Mouse (Mus musculus): ENCODE measurements around the gene Cpn1. TPM values are rescaled to one million over a fixed set of nuclear protein-coding genes. Genes with fewer than 3 reads are reported as not detected.
A peak's percentile ranks its signal among the peaks of the same experiment; 100 is the strongest.
"Not testable (repeated sequence)": the region's sequence is repeated elsewhere in the genome, so short reads cannot be mapped to it uniquely, and the experiment has no call there.

Gene Cpn1
- total and polyA plus RNA-seq, 2 experiments from 2014 or later = 0.58 to 0.84 TPM

GRCm38 (mm10) chr19:43960014-43960413 lies 26.3 kb downstream of the Cpn1 start:
- no peak overlapping the region for H3K9ac ChIP-seq (replicated peaks; ENCODE audit: low read length)
- no peak for TF ChIP-seq CTCF (IDR thresholded peaks at IDR 0.05; ENCODE audit: low read depth)
- no peak overlapping the region for H3K27ac ChIP-seq
- H3K4me3 ChIP-seq (ENCODE audit: low read length) = no peak overlapping the region
- DNase-seq (ENCODE audit: low spot score) = no peak
- 90% methylated on average over 11 of the region's 11 CpGs for WGBS
- H3K4me2 ChIP-seq (ENCODE audit: low read depth, low read length) = no peak overlapping the region
- no peaks in the 10 kb centered on the region for H3K36me3 ChIP-seq (ENCODE audit: insufficient read depth, low read length)
- H3K27me3 ChIP-seq (ENCODE audit: insufficient read depth, low read length) = no peaks in the 10 kb centered on the region
- no peaks in the 10 kb centered on the region for H3K4me1 ChIP-seq (ENCODE audit: insufficient read depth, low read length)
- no peak for ATAC-seq
- H3K9me3 ChIP-seq (ENCODE audit: low read length) = no peaks in the 10 kb centered on the region

- H3K4me2 ChIP-seq (ENCODE audit: low read depth, low read length) = no peak overlapping the region
- no peak overlapping the region for H3K9ac ChIP-seq (replicated peaks; ENCODE audit: low read length)
- H3K27ac ChIP-seq = no peak overlapping the region
- no peaks in the 10 kb centered on the region for H3K9me3 ChIP-seq (ENCODE audit: low read length)
- WGBS = 25% methylated on average over 2 of the region's 2 CpGs
- H3K27me3 ChIP-seq (ENCODE audit: insufficient read depth, low read length) = no peaks in the 10 kb centered on the region
- no peak overlapping the region for H3K4me3 ChIP-seq (ENCODE audit: low read length)
- no peaks in the 10 kb centered on the region for H3K36me3 ChIP-seq (ENCODE audit: insufficient read depth, low read length)
- ATAC-seq = no peak
- TF ChIP-seq CTCF (IDR thresholded peaks at IDR 0.05; ENCODE audit: low read depth) = peak; percentile 85
- DNase-seq (ENCODE audit: low spot score) = peak; percentile 65
- no peaks in the 10 kb centered on the region for H3K4me1 ChIP-seq (ENCODE audit: insufficient read depth, low read length)
Observed at GRCm38 (mm10) chr19:43959162-43959561, 27.2 kb downstream of the Cpn1 start.

GRCm38 (mm10) chr19:43957881-43958280 lies 28.5 kb downstream of the Cpn1 start:
- WGBS = 79% methylated on average over 4 of the region's 4 CpGs
- Histone ChIP-seq H3K9me3 (ENCODE audit: low read length) (no peaks in the 10 kb centered on the region), H3K4me2 (ENCODE audit: low read depth, low read length) (no peak overlapping the region), H3K9ac (replicated peaks; ENCODE audit: low read length) (no peak overlapping the region), H3K4me3 (ENCODE audit: low read length) (no peak overlapping the region), H3K4me1 (ENCODE audit: insufficient read depth, low read length) (no peaks in the 10 kb centered on the region), H3K36me3 (ENCODE audit: insufficient read depth, low read length) (no peaks in the 10 kb centered on the region), H3K27me3 (ENCODE audit: insufficient read depth, low read length) (no peaks in the 10 kb centered on the region), H3K27ac (no peak overlapping the region)
- no peak for ATAC-seq
- TF ChIP-seq CTCF (IDR thresholded peaks at IDR 0.05; ENCODE audit: low read depth) = no peak
- DNase-seq (ENCODE audit: low spot score) = no peak

- Histone ChIP-seq H3K9me3 (ENCODE audit: low read length) (no peaks in the 10 kb centered on the region), H3K4me2 (ENCODE audit: low read depth, low read length) (no peak overlapping the region), H3K27me3 (ENCODE audit: insufficient read depth, low read length) (no peaks in the 10 kb centered on the region), H3K9ac (replicated peaks; ENCODE audit: low read length) (no peak overlapping the region), H3K4me1 (ENCODE audit: insufficient read depth, low read length) (no peaks in the 10 kb centered on the region), H3K36me3 (ENCODE audit: insufficient read depth, low read length) (no peaks in the 10 kb centered on the region), H3K4me3 (ENCODE audit: low read length) (no peak overlapping the region), H3K27ac (no peak overlapping the region)
- ATAC-seq (no peak), DNase-seq (ENCODE audit: low spot score) (no peak)
- TF ChIP-seq CTCF (IDR thresholded peaks at IDR 0.05; ENCODE audit: low read depth) = no peak
- 26% methylated on average over 4 of the region's 4 CpGs for WGBS
Observed at GRCm38 (mm10) chr19:43957402-43957801, 29.0 kb downstream of the Cpn1 start.

- H3K4me3 ChIP-seq (ENCODE audit: low read length) = no peak overlapping the region
- H3K9me3 ChIP-seq (ENCODE audit: low read length) = no peaks in the 10 kb centered on the region
- no peak for TF ChIP-seq CTCF (IDR thresholded peaks at IDR 0.05; ENCODE audit: low read depth)
- no peaks in the 10 kb centered on the region for H3K36me3 ChIP-seq (ENCODE audit: insufficient read depth, low read length)
- ATAC-seq = no peak
- H3K27ac ChIP-seq = no peak overlapping the region
- H3K4me1 ChIP-seq (ENCODE audit: insufficient read depth, low read length) = no peaks in the 10 kb centered on the region
- H3K27me3 ChIP-seq (ENCODE audit: insufficient read depth, low read length) = no peaks in the 10 kb centered on the region
- no peak overlapping the region for H3K9ac ChIP-seq (replicated peaks; ENCODE audit: low read length)
- no peak overlapping the region for H3K4me2 ChIP-seq (ENCODE audit: low read depth, low read length)
- 71% methylated on average over 5 of the region's 5 CpGs for WGBS
- no peak for DNase-seq (ENCODE audit: low spot score)
Observed at GRCm38 (mm10) chr19:43955266-43955665, 31.1 kb downstream of the Cpn1 start.

GRCm38 (mm10) chr19:43954864-43955263 lies 31.5 kb downstream of the Cpn1 start:
- Histone ChIP-seq H3K27ac (no peak overlapping the region), H3K4me2 (ENCODE audit: low read depth, low read length) (no peak overlapping the region), H3K9ac (replicated peaks; ENCODE audit: low read length) (no peak overlapping the region), H3K36me3 (ENCODE audit: insufficient read depth, low read length) (no peaks in the 10 kb centered on the region), H3K4me3 (ENCODE audit: low read length) (no peak overlapping the region), H3K27me3 (ENCODE audit: insufficient read depth, low read length) (no peaks in the 10 kb centered on the region), H3K4me1 (ENCODE audit: insufficient read depth, low read length) (no peaks in the 10 kb centered on the region), H3K9me3 (ENCODE audit: low read length) (no peaks in the 10 kb centered on the region)
- 73% methylated on average over 4 of the region's 4 CpGs for WGBS
- TF ChIP-seq CTCF (IDR thresholded peaks at IDR 0.05; ENCODE audit: low read depth) = no peak
- no peak for DNase-seq (ENCODE audit: low spot score)
- ATAC-seq = no peak

GRCm38 (mm10) chr19:43952936-43953335 lies 33.4 kb downstream of the Cpn1 start:
- H3K27me3 ChIP-seq (ENCODE audit: insufficient read depth, low read length); H3K27ac ChIP-seq; H3K9me3 ChIP-seq (ENCODE audit: low read length); H3K9ac ChIP-seq (replicated peaks; ENCODE audit: low read length); H3K4me3 ChIP-seq (ENCODE audit: low read length); H3K4me2 ChIP-seq (ENCODE audit: low read depth, low read length); ATAC-seq; DNase-seq (ENCODE audit: low spot score); H3K4me1 ChIP-seq (ENCODE audit: insufficient read depth, low read length); H3K36me3 ChIP-seq (ENCODE audit: insufficient read depth, low read length): not testable (repeated sequence)
- 96% methylated on average over 7 of the region's 8 CpGs for WGBS

All from hindbrain, postnatal 0 days (tissue).